ENCODE assay signal across 11 mouse cellular contexts in the genomic region with DNA sequence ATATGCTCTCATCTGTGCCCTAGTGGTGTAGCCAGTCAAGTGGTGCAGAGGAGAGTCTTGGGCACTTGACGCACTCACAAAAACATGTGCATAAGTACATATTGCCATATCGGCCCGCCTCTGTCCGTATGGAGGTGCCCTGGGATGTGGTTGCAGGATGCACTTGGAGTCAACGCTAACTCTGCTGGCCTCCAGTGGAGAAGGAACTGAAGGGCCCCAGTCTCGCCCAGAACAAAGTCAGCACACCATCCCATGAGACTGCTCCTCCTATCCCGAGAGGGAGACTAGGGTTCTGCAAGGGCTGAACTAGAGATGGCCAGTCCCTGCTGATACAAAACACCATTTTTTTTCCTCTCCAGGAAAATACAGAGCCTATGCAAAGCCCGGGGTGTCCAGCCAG. TPM values are rescaled to one million over a fixed set of nuclear protein-coding genes. Genes with fewer than 3 reads are reported as not detected.
DNase-seq lines count a peak whose midpoint lies in the region; ATAC-seq lines count a peak whose summit lies in the region.
"Had no signal": no experiment of that assay in that cellular context is flagged by ENCODE, and none has a peak within 500 bp of the region (broad histone marks: within the 10 kb centered on the region; RNA-seq: fewer than 3 reads in every experiment).

No protein-coding gene starts in this region.

- no peak overlapping the region for H3K27ac ChIP-seq in intestine, embryonic 14.5 days (ENCODE audit: low read depth)
- H3K27ac ChIP-seq in intestine, embryonic 16.5 days (ENCODE audit: low read length), result no peak overlapping the region
- H3K27ac ChIP-seq in brown adipose tissue, adult 24 weeks (replicated peaks; ENCODE audit: low read depth, low read length), result no peak overlapping the region
- H3K27ac ChIP-seq in embryonic facial prominence, embryonic 14.5 days (replicated peaks; ENCODE audit: low read depth, low read length), result no peak overlapping the region
- H3K27ac ChIP-seq in midbrain, embryonic 10.5 days (replicated peaks), result no peak overlapping the region; the same call in 1 of the 2 replicates
- H3K27ac ChIP-seq: liver, embryonic 12.5 days had no signal

- H3K9ac ChIP-seq in intestine, embryonic 14.5 days (ENCODE audit: low read length), result no peak overlapping the region
- no peak overlapping the region for H3K9ac ChIP-seq in intestine, embryonic 16.5 days (ENCODE audit: low read depth, low read length)
- peak overlapping the region; percentile 2; the same call in 1 of the 2 replicates for H3K9ac ChIP-seq in embryonic facial prominence, embryonic 14.5 days (ENCODE audit: low read depth, low read length)
- H3K9ac ChIP-seq: liver, embryonic 12.5 days had no signal

- H3K27me3 ChIP-seq in intestine, embryonic 14.5 days (replicated peaks; ENCODE audit: control insufficient read depth, insufficient read depth, low read length), result 0 out of 2 replicates have a peak, but pooled peaks cover 4% of the 10 kb centered on the region
- H3K27me3 ChIP-seq in intestine, embryonic 16.5 days (replicated peaks; ENCODE audit: control insufficient read depth, insufficient read depth, low read length), result no peaks in the 10 kb centered on the region
- 0 out of 2 replicates have a peak, but pooled peaks cover 6% of the 10 kb centered on the region for H3K27me3 ChIP-seq in embryonic facial prominence, embryonic 14.5 days (replicated peaks; ENCODE audit: control insufficient read depth, insufficient read depth, low read length)
- H3K27me3 ChIP-seq in midbrain, embryonic 10.5 days (ENCODE audit: low read depth, poor library complexity, severe bottlenecking), result peaks cover 76% of the 10 kb centered on the region

- H3K4me3 ChIP-seq in intestine, embryonic 14.5 days (ENCODE audit: low read depth, low read length), result no peak overlapping the region
- no peak overlapping the region for H3K4me3 ChIP-seq in intestine, embryonic 16.5 days (ENCODE audit: low read length)
- H3K4me3 ChIP-seq in brown adipose tissue, adult 24 weeks (ENCODE audit: insufficient read depth, low read depth, low read length), result peak overlapping the region; percentile 60
- H3K4me3 ChIP-seq in embryonic facial prominence, embryonic 14.5 days (ENCODE audit: low read depth, low read length), result no peak overlapping the region
- H3K4me3 ChIP-seq in midbrain, embryonic 10.5 days, result peak overlapping the region; percentile 68; the same call in 1 of the 2 replicates

- no peak for ATAC-seq in intestine, embryonic 14.5 days (replicated peaks; ENCODE audit: low FRiP score, low TSS enrichment, low read depth)
- ATAC-seq in intestine, embryonic 16.5 days, result no peak
- no peak for ATAC-seq in embryonic facial prominence, embryonic 14.5 days (ENCODE audit: low read depth)
- ATAC-seq: liver, embryonic 12.5 days had no signal

- whole genome bisulfite sequencing in intestine, embryonic 14.5 days, result 62% methylated on average over 8 of the region's 8 CpGs
- WGBS in intestine, embryonic 16.5 days, result 70% methylated on average over 8 of the region's 8 CpGs
- WGBS in embryonic facial prominence, embryonic 14.5 days, result 65% methylated on average over 8 of the region's 8 CpGs
- WGBS in midbrain, embryonic 10.5 days, result 59% methylated on average over 8 of the region's 8 CpGs

- H3K4me2 ChIP-seq in intestine, embryonic 14.5 days (ENCODE audit: low read length), result peak overlapping the region; percentile 97
- no peak overlapping the region for H3K4me2 ChIP-seq in intestine, embryonic 16.5 days (ENCODE audit: low read depth, low read length)
- H3K4me2 ChIP-seq in embryonic facial prominence, embryonic 14.5 days (ENCODE audit: low read depth, low read length), result peak overlapping the region; percentile 88; the same call in 1 of the 2 replicates

- H3K9me3 ChIP-seq in intestine, embryonic 14.5 days (ENCODE audit: control insufficient read depth, low read length), result no peaks in the 10 kb centered on the region
- no peaks in the 10 kb centered on the region for H3K9me3 ChIP-seq in intestine, embryonic 16.5 days (ENCODE audit: control insufficient read depth, low read length)
- H3K9me3 ChIP-seq in embryonic facial prominence, embryonic 14.5 days (ENCODE audit: control insufficient read depth, low read length), result no peaks in the 10 kb centered on the region
- H3K9me3 ChIP-seq in midbrain, embryonic 10.5 days (replicated peaks), result no peaks in the 10 kb centered on the region
- H3K9me3 ChIP-seq: liver, embryonic 12.5 days had no signal

- DNase-seq in intestine, embryonic 14.5 days (ENCODE audit: low spot score), result no peak
- DNase-seq in embryonic facial prominence, embryonic 14.5 days (ENCODE audit: low spot score), result no peak
- DNase-seq in midbrain, embryonic 10.5 days (ENCODE audit: low spot score), result no peak
- DNase-seq in layer of hippocampus, adult 9-10 months (ENCODE audit: low spot score), result no peak
- no peak for DNase-seq in adrenal gland, postnatal 14 days
- DNase-seq in urinary bladder, postnatal 14 days (ENCODE audit: low spot score), result no peak
- DNase-seq: layer of hippocampus, postnatal 36 days; thymus, postnatal 25 days had no signal

- H3K36me3 ChIP-seq in intestine, embryonic 14.5 days (ENCODE audit: control insufficient read depth, insufficient read depth, low read length), result no peaks in the 10 kb centered on the region
- H3K36me3 ChIP-seq in intestine, embryonic 16.5 days (ENCODE audit: control insufficient read depth, insufficient read depth, low read length), result no peaks in the 10 kb centered on the region
- H3K36me3 ChIP-seq in embryonic facial prominence, embryonic 14.5 days (ENCODE audit: control insufficient read depth, insufficient read depth, low read length), result no peaks in the 10 kb centered on the region
- H3K36me3 ChIP-seq in midbrain, embryonic 10.5 days, result no peaks in the 10 kb centered on the region
- H3K36me3 ChIP-seq: liver, embryonic 12.5 days had no signal

- H3K4me1 ChIP-seq in intestine, embryonic 14.5 days (replicated peaks; ENCODE audit: control insufficient read depth, insufficient read depth, low read length), result no peaks in the 10 kb centered on the region
- peaks cover 5% of the 10 kb centered on the region; the same call in 1 of the 2 replicates for H3K4me1 ChIP-seq in intestine, embryonic 16.5 days (ENCODE audit: control insufficient read depth, insufficient read depth, low read length)
- peaks cover 6% of the 10 kb centered on the region for H3K4me1 ChIP-seq in brown adipose tissue, adult 24 weeks (ENCODE audit: control insufficient read depth, insufficient read depth, insufficient read length, low read length)
- H3K4me1 ChIP-seq in embryonic facial prominence, embryonic 14.5 days (ENCODE audit: control insufficient read depth, insufficient read depth, low read length), result no peaks in the 10 kb centered on the region
- peaks cover 33% of the 10 kb centered on the region for H3K4me1 ChIP-seq in midbrain, embryonic 10.5 days

RNA-seq across cellular contexts. Expression of gene Tns1, which starts 1.0 kb away (rescaled TPM):
- polyA plus RNA-seq in intestine, embryonic 14.5 days (2014; fragmentation: Nextera tagmentation; extraction: Ambion mirVana), result 27.2 and 28.7 TPM in 2 replicates
- polyA plus RNA-seq in intestine, embryonic 16.5 days (2015; fragmentation: Nextera tagmentation; extraction: Ambion mirVana), result 20.2 and 23.4 TPM in 2 replicates
- polyA plus RNA-seq in brown adipose tissue, adult 24 weeks (2012; ENCODE audit: insufficient read depth, insufficient read length, missing spikeins), result 237 and 280 TPM in 2 replicates
- polyA plus RNA-seq in embryonic facial prominence, embryonic 14.5 days (2014; fragmentation: Nextera tagmentation; extraction: Ambion mirVana), result 51.5 and 58.5 TPM in 2 replicates
- polyA plus RNA-seq in midbrain, embryonic 10.5 days (2016; fragmentation: Nextera tagmentation; extraction: Ambion mirVana), result 10.3 and 13.4 TPM in 2 replicates
- 325 and 411 TPM in 2 replicates for total RNA-seq in adrenal gland, postnatal 14 days (2021)

RNA-seq across cellular contexts. Expression of gene Rufy4, which starts 2.1 kb away (rescaled TPM):
- 0.08 and 0.42 TPM in 2 replicates for polyA plus RNA-seq in intestine, embryonic 14.5 days (2014; fragmentation: Nextera tagmentation; extraction: Ambion mirVana)
- polyA plus RNA-seq in intestine, embryonic 16.5 days (2015; fragmentation: Nextera tagmentation; extraction: Ambion mirVana), result 0.12 and 0.31 TPM in 2 replicates
- 1.8 and 2.1 TPM in 2 replicates for polyA plus RNA-seq in brown adipose tissue, adult 24 weeks (2012; ENCODE audit: insufficient read depth, insufficient read length, missing spikeins)
- polyA plus RNA-seq in embryonic facial prominence, embryonic 14.5 days (2014; fragmentation: Nextera tagmentation; extraction: Ambion mirVana), result 0.37 and 0.72 TPM in 2 replicates
- polyA plus RNA-seq in midbrain, embryonic 10.5 days (2016; fragmentation: Nextera tagmentation; extraction: Ambion mirVana), result 0.29 and 0.51 TPM in 2 replicates
- total RNA-seq in adrenal gland, postnatal 14 days (2021), result 3.6 and 4.1 TPM in 2 replicates
- total RNA-seq: layer of hippocampus, postnatal 36 days had no signal

RNA-seq across cellular contexts. Expression of gene Cxcr2, which starts 30.6 kb away (rescaled TPM):
- polyA plus RNA-seq in intestine, embryonic 14.5 days (2014; fragmentation: Nextera tagmentation; extraction: Ambion mirVana), result 0.15 and 0.19 TPM in 2 replicates
- 0.22 and 0.27 TPM in 2 replicates for polyA plus RNA-seq in intestine, embryonic 16.5 days (2015; fragmentation: Nextera tagmentation; extraction: Ambion mirVana)
- polyA plus RNA-seq in brown adipose tissue, adult 24 weeks (2012; ENCODE audit: insufficient read depth, insufficient read length, missing spikeins), result not detected in 2 replicates
- polyA plus RNA-seq in embryonic facial prominence, embryonic 14.5 days (2014; fragmentation: Nextera tagmentation; extraction: Ambion mirVana), result 0.10 and 0.11 TPM in 2 replicates
- 0.07 TPM in 1 of 2 replicates, not detected in the other for polyA plus RNA-seq in midbrain, embryonic 10.5 days (2016; fragmentation: Nextera tagmentation; extraction: Ambion mirVana)
- 0.19 and 1.8 TPM in 2 replicates for total RNA-seq in adrenal gland, postnatal 14 days (2021)

Comparison
In these comparisons a context has a peak if more than half of its experiments do, and no peak if none do; other contexts are left out.
1. H3K4me3 ChIP-seq: peak in brown adipose tissue, adult 24 weeks (single experiment) and midbrain, embryonic 10.5 days (single experiment); none in intestine, embryonic 14.5 days (single experiment), intestine, embryonic 16.5 days (single experiment) and embryonic facial prominence, embryonic 14.5 days (single experiment).